Mouse (Mus musculus) midbrain, embryonic 12.5 days (tissue): ENCODE measurements around the gene Clybl. TPM values are rescaled to one million over a fixed set of nuclear protein-coding genes. Genes with fewer than 3 reads are reported as not detected.

Source experiments
- ATAC-seq: fragments of 200-750 bp; cut with Nextera tagmentation; 2 replicates; pipeline ENCODE4 v1.8.0; 2017; ENCODE audit warnings: low read depth, moderate TSS enrichment, moderate library complexity; ENCODE audit not compliant: low FRiP score
- H3K27ac ChIP-seq: fragments of 300-500 bp; sonication (generic); replicated peaks from 2 replicates; pipeline ENCODE4 v1.5.1; 2016; ENCODE audit warnings: mild to moderate bottlenecking
- H3K27me3 ChIP-seq: fragments of 300-500 bp; sonication (generic); 2 replicates; pipeline ENCODE4 v1.6.1; 2016; ENCODE audit warnings: mild to moderate bottlenecking
- H3K36me3 ChIP-seq: fragments of 300-500 bp; sonication (generic); 2 replicates; pipeline ENCODE4 v1.6.1; 2016
- H3K4me1 ChIP-seq: fragments of 300-500 bp; sonication (generic); 2 replicates; pipeline ENCODE4 v1.6.1; 2016
- H3K4me2 ChIP-seq: fragments of 300-500 bp; sonication (generic); replicated peaks from 2 replicates; pipeline ENCODE4 v1.6.1; 2016; ENCODE audit warnings: mild to moderate bottlenecking, moderate library complexity
- H3K4me3 ChIP-seq: fragments of 300-500 bp; sonication (generic); 2 replicates; pipeline ENCODE4 v1.5.1; 2016; ENCODE audit warnings: mild to moderate bottlenecking
- H3K9ac ChIP-seq: fragments of 300-500 bp; sonication (generic); replicated peaks from 2 replicates; pipeline ENCODE4 v1.6.1; 2016; ENCODE audit warnings: mild to moderate bottlenecking, moderate library complexity
- H3K9me3 ChIP-seq: fragments of 300-500 bp; sonication (generic); 2 replicates; pipeline ENCODE4 v1.6.1; 2016; ENCODE audit warnings: mild to moderate bottlenecking
- WGBS: fragments of 180-500 bp; shearing (Covaris S2); methylation state at CpG from one replicate; pipeline ENCODE4 v1.1.7; 2016; 5-methylcytosine and 5-hydroxymethylcytosine counted together
- polyA plus RNA-seq: library from polyadenylated mRNA; unstranded; fragments of >200 nt; fragmentation: Nextera tagmentation; extraction: Ambion mirVana; gene quantifications from 2 replicates; pipeline ENCODE4 v1.2.1, GENCODE M21; 2016

Gene Clybl
- polyA plus RNA-seq, 1 experiment from 2014 or later: 19.4 TPM

- no peaks in the 10 kb centered on the region for H3K36me3 ChIP-seq
- H3K9ac ChIP-seq: no peak overlapping the region
- peaks cover 93% of the 10 kb centered on the region for H3K27me3 ChIP-seq
- H3K9me3 ChIP-seq: no peaks in the 10 kb centered on the region
- H3K4me2 ChIP-seq: no peak overlapping the region
- WGBS: 50% methylated on average over 11 of the region's 11 CpGs
- no peak; the same call in 1 of the 2 replicates for ATAC-seq
- no peak overlapping the region for H3K4me3 ChIP-seq
- H3K27ac ChIP-seq: no peak overlapping the region
- peaks cover 37% of the 10 kb centered on the region for H3K4me1 ChIP-seq
Measured at GRCm38 (mm10) chr14:122401886-122402285, 220.4 kb downstream of the Clybl start.

DNA sequence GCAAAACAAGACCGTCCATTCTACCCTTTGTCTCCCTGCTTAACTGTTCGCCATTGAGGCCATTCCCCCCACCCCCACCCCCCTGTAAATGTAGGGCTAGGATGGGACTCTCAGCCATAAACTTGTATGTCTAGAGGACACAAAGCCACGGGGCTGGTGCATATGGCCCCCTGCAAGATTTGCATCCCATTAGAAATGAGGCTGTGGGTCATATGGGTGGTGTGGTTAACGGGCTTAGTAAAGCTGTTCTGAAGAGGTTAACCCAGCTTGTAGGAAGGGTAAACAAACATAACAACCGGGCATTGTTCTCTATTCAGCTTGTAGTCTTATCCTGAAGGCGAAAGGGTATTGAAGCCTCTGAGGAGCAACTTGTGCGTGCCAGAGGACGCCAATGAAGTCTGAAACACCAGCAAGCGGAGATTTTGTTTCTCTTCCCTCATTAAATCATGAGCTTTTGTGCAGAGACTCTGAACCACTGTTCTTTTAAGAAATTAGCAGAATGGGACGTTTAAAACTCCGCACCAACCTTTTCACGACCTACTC lies 221.3 kb downstream of the Clybl start:
- H3K4me2 ChIP-seq: peak overlapping the region; percentile 16

DNA sequence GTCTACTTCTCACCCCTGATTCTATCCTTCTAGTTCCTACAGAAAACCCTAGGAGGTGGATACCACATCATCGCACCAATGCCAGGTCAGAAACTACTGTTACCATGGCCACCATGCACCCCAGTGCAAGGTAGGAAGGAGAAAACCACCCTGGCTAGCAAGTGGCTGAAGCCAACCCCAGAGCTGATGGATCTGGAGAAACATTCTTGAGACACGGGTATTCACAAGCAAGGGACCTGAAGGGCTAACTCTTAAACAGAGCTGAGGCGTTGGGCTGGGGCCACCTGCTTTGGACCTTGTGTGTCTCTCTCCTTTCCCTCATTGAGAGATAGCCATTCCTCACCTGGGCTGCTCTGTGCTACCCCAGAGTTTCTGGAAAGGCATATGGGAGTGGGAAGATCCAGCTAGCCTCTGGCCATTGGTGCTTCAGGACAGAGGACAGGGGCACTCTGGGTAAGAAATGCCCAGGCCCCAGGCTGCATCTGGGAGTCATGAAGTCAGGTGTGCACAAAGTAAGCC lies 222.0 kb downstream of the Clybl start:
- peak overlapping the region; percentile 68; the same call in 1 of the 2 replicates for H3K27ac ChIP-seq
- peak overlapping the region; percentile 16; the same call in 1 of the 2 replicates for H3K4me2 ChIP-seq
- H3K9me3 ChIP-seq: no peaks in the 10 kb centered on the region
- peaks cover 93% of the 10 kb centered on the region for H3K27me3 ChIP-seq
- no peak for ATAC-seq
- no peak overlapping the region for H3K9ac ChIP-seq
- H3K4me1 ChIP-seq: peaks cover 44% of the 10 kb centered on the region
- 59% methylated on average over 3 of the region's 3 CpGs for WGBS
- H3K36me3 ChIP-seq: no peaks in the 10 kb centered on the region
- H3K4me3 ChIP-seq: no peak overlapping the region

More for the DNA sequence above, 221.3 kb downstream of the Clybl start:
- WGBS: 6% methylated on average over 12 of the region's 12 CpGs
- H3K27ac ChIP-seq: peak overlapping the region; percentile 68
- no peaks in the 10 kb centered on the region for H3K9me3 ChIP-seq
- peak; percentile 47 for ATAC-seq
- peaks cover 93% of the 10 kb centered on the region for H3K27me3 ChIP-seq
- H3K4me3 ChIP-seq: no peak overlapping the region
- H3K4me1 ChIP-seq: peaks cover 44% of the 10 kb centered on the region
- no peak overlapping the region for H3K9ac ChIP-seq
- no peaks in the 10 kb centered on the region for H3K36me3 ChIP-seq

GRCm38 (mm10) chr14:122404596-122405154 lies 223.2 kb downstream of the Clybl start:
- Histone ChIP-seq H3K9ac (no peak overlapping the region), H3K27ac (no peak overlapping the region)

GRCm38 (mm10) chr14:122405236-122405635 lies 223.7 kb downstream of the Clybl start:
- Histone ChIP-seq H3K4me3 (peak overlapping the region; percentile 42), H3K27ac (peak overlapping the region; percentile 82), H3K4me1 (peaks cover 44% of the 10 kb centered on the region)

More at GRCm38 (mm10) chr14:122404596-122405154, 223.2 kb downstream of the Clybl start:
- H3K4me3 ChIP-seq: 0 out of 2 replicates have a peak overlapping the region, but pooled peaks have one; percentile 42
- peaks cover 93% of the 10 kb centered on the region for H3K27me3 ChIP-seq
- WGBS: 61% methylated on average over 7 of the region's 7 CpGs
- no peaks in the 10 kb centered on the region for H3K9me3 ChIP-seq
- ATAC-seq: no peak
- peaks cover 44% of the 10 kb centered on the region for H3K4me1 ChIP-seq
- no peaks in the 10 kb centered on the region for H3K36me3 ChIP-seq
- H3K4me2 ChIP-seq: peak overlapping the region; percentile 70; the same call in 1 of the 2 replicates

GRCm38 (mm10) chr14:122405897-122406540 lies 224.5 kb downstream of the Clybl start:
- no peaks in the 10 kb centered on the region for H3K36me3 ChIP-seq
- H3K27ac ChIP-seq: peak overlapping the region; percentile 82
- H3K4me2 ChIP-seq: peak overlapping the region; percentile 70
- under 1% methylated on average over 18 of the region's 18 CpGs for WGBS
- no peaks in the 10 kb centered on the region for H3K9me3 ChIP-seq
- peaks cover 44% of the 10 kb centered on the region for H3K4me1 ChIP-seq
- H3K4me3 ChIP-seq: peak overlapping the region; percentile 42
- H3K27me3 ChIP-seq: peaks cover 93% of the 10 kb centered on the region
- H3K9ac ChIP-seq: peak overlapping the region; percentile 57
- no peak for ATAC-seq

More at GRCm38 (mm10) chr14:122405236-122405635, 223.7 kb downstream of the Clybl start:
- no peak for ATAC-seq
- H3K27me3 ChIP-seq: peaks cover 93% of the 10 kb centered on the region
- H3K4me2 ChIP-seq: peak overlapping the region; percentile 70
- H3K9ac ChIP-seq: no peak overlapping the region; the same call in 1 of the 2 replicates
- H3K9me3 ChIP-seq: no peaks in the 10 kb centered on the region
- no peaks in the 10 kb centered on the region for H3K36me3 ChIP-seq
- WGBS: 24% methylated on average over 12 of the region's 12 CpGs

DNA sequence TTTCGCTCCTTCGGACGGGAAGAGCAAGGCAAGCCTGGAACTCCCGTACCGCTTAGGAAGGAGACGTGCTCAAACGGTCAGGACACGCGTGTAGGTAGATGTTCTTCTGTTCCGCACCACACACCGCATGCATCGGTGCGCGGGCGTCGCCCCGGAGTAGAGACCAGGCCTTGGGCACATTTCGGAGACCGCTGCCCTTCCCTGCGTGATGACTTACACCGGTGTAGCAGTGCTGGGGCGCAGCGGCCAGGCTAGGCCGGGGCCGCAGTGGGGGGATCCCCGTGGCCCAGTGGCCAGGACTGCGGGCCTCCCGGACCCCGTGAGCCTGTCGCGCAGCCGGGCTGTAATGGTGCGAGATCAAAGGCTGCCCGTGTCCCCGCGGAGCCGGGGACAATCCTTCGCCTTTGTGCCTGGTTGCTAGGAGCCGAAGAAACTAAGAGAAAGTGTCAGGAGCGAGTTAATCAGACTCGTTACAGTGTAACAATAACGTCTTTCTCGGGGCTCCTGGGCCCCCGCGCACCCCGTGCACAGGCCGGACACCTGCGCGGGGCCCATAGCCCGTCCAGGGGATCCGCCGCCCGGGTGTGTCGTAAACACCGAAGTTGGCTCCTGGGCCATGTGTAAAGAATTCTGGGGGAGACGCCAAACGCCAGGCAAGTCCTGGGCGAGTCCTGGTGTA lies 225.2 kb downstream of the Clybl start:
- Histone ChIP-seq H3K4me1 (peaks cover 43% of the 10 kb centered on the region), H3K4me2 (peak overlapping the region; percentile 70), H3K4me3 (peak overlapping the region; percentile 42), H3K9me3 (no peaks in the 10 kb centered on the region), H3K27me3 (peaks cover 93% of the 10 kb centered on the region), H3K36me3 (no peaks in the 10 kb centered on the region), H3K9ac (peak overlapping the region; percentile 57), H3K27ac (peak overlapping the region; percentile 82)
- peak; percentile 85 for ATAC-seq
- WGBS: under 1% methylated on average over 58 of the region's 58 CpGs

- Histone ChIP-seq H3K4me3 (no peak overlapping the region), H3K9ac (no peak overlapping the region), H3K27me3 (peaks cover 57% of the 10 kb centered on the region), H3K27ac (no peak overlapping the region), H3K4me1 (peaks cover 14% of the 10 kb centered on the region), H3K36me3 (no peaks in the 10 kb centered on the region), H3K9me3 (no peaks in the 10 kb centered on the region), H3K4me2 (no peak overlapping the region)
- WGBS: 51% methylated on average over 2 of the region's 2 CpGs
- no peak for ATAC-seq
Measured at GRCm38 (mm10) chr14:122412841-122413541, 231.5 kb downstream of the Clybl start.

GRCm38 (mm10) chr14:122413542-122413928 lies 232.0 kb downstream of the Clybl start:
- Histone ChIP-seq H3K27me3 (peaks cover 57% of the 10 kb centered on the region), H3K4me1 (peaks cover 14% of the 10 kb centered on the region)

GRCm38 (mm10) chr14:122414786-122415185 lies 233.3 kb downstream of the Clybl start:
- peaks cover 56% of the 10 kb centered on the region for H3K27me3 ChIP-seq
- H3K27ac ChIP-seq: no peak overlapping the region
- 92% methylated on average over 2 of the region's 2 CpGs for WGBS
- no peak for ATAC-seq
- H3K4me1 ChIP-seq: peaks cover 14% of the 10 kb centered on the region
- H3K9ac ChIP-seq: no peak overlapping the region
- H3K9me3 ChIP-seq: no peaks in the 10 kb centered on the region
- no peak overlapping the region for H3K4me2 ChIP-seq
- H3K36me3 ChIP-seq: no peaks in the 10 kb centered on the region
- H3K4me3 ChIP-seq: no peak overlapping the region

More at GRCm38 (mm10) chr14:122413542-122413928, 232.0 kb downstream of the Clybl start:
- 74% methylated on average over 2 of the region's 2 CpGs for WGBS
- Histone ChIP-seq H3K9ac (no peak overlapping the region), H3K4me3 (no peak overlapping the region), H3K36me3 (no peaks in the 10 kb centered on the region), H3K9me3 (no peaks in the 10 kb centered on the region), H3K27ac (no peak overlapping the region), H3K4me2 (no peak overlapping the region)
- no peak for ATAC-seq

GRCm38 (mm10) chr14:122416166-122416771 lies 234.8 kb downstream of the Clybl start:
- 0 out of 2 replicates have a peak overlapping the region, but pooled peaks have one; percentile 2 for H3K4me2 ChIP-seq
- no peak overlapping the region for H3K4me3 ChIP-seq
- H3K27ac ChIP-seq: no peak overlapping the region
- ATAC-seq: no peak
- H3K4me1 ChIP-seq: peaks cover 23% of the 10 kb centered on the region
- no peaks in the 10 kb centered on the region for H3K36me3 ChIP-seq
- H3K9me3 ChIP-seq: no peaks in the 10 kb centered on the region
- H3K27me3 ChIP-seq: peaks cover 53% of the 10 kb centered on the region
- H3K9ac ChIP-seq: no peak overlapping the region
- WGBS: 3% methylated on average over 4 of the region's 4 CpGs
